Mouse (Mus musculus): ENCODE measurements at regions not wholly inside any gene's neighbourhood (a gene's known extent, or its start where the extent isn't known, plus 50 kb on each side); places are given as distances from the start of the nearest gene placed in this dataset.

DNA sequence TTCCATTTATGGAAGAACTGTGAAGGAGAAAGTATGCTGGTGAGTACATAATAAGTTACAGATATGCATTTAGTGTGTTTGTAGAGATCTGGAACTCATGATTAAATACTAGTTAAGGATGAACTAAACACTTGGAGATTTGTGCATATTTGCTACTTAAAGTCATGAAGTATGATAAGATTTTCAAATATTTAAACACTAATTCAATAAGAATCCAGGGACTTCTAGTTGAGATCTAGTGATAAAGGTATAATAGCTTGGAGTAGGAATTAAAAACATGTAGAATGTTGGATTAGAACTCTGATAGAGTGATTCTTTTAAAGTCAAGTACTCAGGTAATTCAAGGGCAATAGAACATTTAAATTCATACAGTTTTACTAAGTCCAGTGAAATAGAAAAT lies 1026.5 kb upstream of the Lcorl start:
- Histone ChIP-seq H3K4me1 (no peaks in the 10 kb centered on the region), H3K27me3 (replicated peaks) (no peaks in the 10 kb centered on the region), H3K27ac (no peak overlapping the region), H3K36me3 (replicated peaks) (no peaks in the 10 kb centered on the region), H3K4me2 (no peak overlapping the region), H3K9ac (no peak overlapping the region), H3K9me3 (no peaks in the 10 kb centered on the region), H3K4me3 (no peak overlapping the region)
- ATAC-seq (replicated peaks), result no peak

- H3K9me3 ChIP-seq, result no peaks in the 10 kb centered on the region
- no peaks in the 10 kb centered on the region for H3K27me3 ChIP-seq (replicated peaks)
- no peak overlapping the region for H3K4me2 ChIP-seq
- H3K4me1 ChIP-seq, result no peaks in the 10 kb centered on the region
- H3K36me3 ChIP-seq (replicated peaks), result no peaks in the 10 kb centered on the region
- H3K9ac ChIP-seq, result no peak overlapping the region
- H3K27ac ChIP-seq, result no peak overlapping the region
- no peak for ATAC-seq (replicated peaks)
- no peak overlapping the region for H3K4me3 ChIP-seq
These were observed 999.4 kb upstream of the Lcorl start for GRCm38 (mm10) chr5:46856837-46857236.

GRCm38 (mm10) chr5:46845175-46845574 lies 987.8 kb upstream of the Lcorl start:
- no peak overlapping the region for H3K27ac ChIP-seq
- ATAC-seq (replicated peaks), result peak; percentile 50; the same call in 1 of the 2 replicates
- H3K4me2 ChIP-seq, result no peak overlapping the region
- 40% methylated on average over 2 of the region's 2 CpGs for WGBS
- H3K9me3 ChIP-seq, result no peaks in the 10 kb centered on the region
- no peak overlapping the region for H3K9ac ChIP-seq
- no peak overlapping the region for H3K4me3 ChIP-seq
- no peaks in the 10 kb centered on the region for H3K36me3 ChIP-seq (replicated peaks)
- no peaks in the 10 kb centered on the region for H3K4me1 ChIP-seq
- no peaks in the 10 kb centered on the region for H3K27me3 ChIP-seq (replicated peaks)

GRCm38 (mm10) chr5:46836810-46837209 lies 979.4 kb upstream of the Lcorl start:
- H3K4me3 ChIP-seq, result no peak overlapping the region
- no peak overlapping the region for H3K4me2 ChIP-seq
- H3K27ac ChIP-seq, result no peak overlapping the region
- H3K9ac ChIP-seq, result no peak overlapping the region
- no peaks in the 10 kb centered on the region for H3K4me1 ChIP-seq
- no peaks in the 10 kb centered on the region for H3K36me3 ChIP-seq (replicated peaks)
- no peak for ATAC-seq (replicated peaks)
- 90% methylated on average over 4 of the region's 4 CpGs for WGBS
- no peaks in the 10 kb centered on the region for H3K27me3 ChIP-seq (replicated peaks)
- H3K9me3 ChIP-seq, result no peaks in the 10 kb centered on the region

DNA sequence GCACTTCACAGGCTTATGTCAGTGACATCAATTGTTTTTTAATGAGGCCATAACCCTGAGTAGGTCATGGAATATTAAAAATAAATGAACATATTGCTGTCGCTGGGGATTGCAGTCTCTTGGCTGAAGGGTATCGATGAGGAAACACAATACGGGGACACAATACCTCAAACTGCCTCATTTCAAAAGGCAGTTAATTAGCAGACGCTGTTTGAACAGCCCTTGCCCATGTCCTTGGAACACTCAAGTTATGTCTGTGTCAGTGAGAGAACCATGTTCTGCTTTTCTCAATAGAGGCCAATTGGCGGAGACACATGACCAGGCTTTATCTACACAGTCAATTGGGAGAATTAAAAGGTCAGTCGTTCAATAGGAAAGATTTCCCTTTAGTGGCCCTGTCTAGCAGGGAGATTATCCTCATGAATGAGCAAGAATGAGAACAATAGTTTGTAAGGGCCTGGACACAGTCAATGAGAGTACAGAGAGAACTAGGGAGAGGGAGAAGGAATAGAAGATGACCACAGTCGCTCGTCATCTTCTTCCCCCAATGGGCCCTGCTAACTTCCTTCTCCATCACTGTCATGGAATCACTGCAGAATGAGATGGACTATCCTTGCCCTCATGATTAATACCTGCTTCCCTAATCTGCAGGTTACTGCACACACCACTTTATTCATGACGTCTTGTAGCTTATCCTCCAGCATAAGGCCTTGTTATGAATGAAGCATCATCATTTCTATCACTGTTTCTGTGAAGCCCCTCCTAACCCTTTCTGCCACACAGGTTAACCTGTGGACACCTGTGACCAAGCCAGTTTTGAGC lies 973.6 kb upstream of the Lcorl start:
- peak; percentile 69 for ATAC-seq (replicated peaks)
- Histone ChIP-seq H3K27ac (no peak overlapping the region), H3K4me2 (no peak overlapping the region), H3K9ac (no peak overlapping the region), H3K4me1 (peaks cover 6% of the 10 kb centered on the region; the same call in 1 of the 2 replicates), H3K4me3 (no peak overlapping the region), H3K9me3 (no peaks in the 10 kb centered on the region), H3K36me3 (replicated peaks) (no peaks in the 10 kb centered on the region), H3K27me3 (replicated peaks) (no peaks in the 10 kb centered on the region)
- 7% methylated on average over 9 of the region's 9 CpGs for WGBS

DNA sequence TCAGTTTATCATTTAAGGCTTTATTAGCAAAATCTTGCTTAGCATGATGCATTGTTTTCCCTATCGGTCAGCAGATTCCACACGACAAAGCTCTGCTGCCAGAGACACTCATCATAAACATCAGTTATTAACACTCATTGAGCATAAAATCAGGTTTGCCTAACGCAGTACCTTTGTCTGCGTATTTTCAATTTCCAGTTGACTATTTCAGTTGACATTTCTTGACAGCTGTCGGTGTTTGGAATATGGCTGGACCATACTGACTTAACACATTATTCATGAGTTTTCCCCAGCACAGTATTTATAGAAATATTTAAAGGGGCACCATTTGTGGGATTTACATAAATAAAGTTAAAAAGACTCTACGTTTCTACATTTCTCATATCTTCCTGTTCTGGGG lies 972.7 kb upstream of the Lcorl start:
- ATAC-seq (replicated peaks), result no peak
- Histone ChIP-seq H3K27me3 (replicated peaks) (no peaks in the 10 kb centered on the region), H3K9me3 (no peaks in the 10 kb centered on the region), H3K4me1 (peaks cover 6% of the 10 kb centered on the region; the same call in 1 of the 2 replicates), H3K4me3 (no peak overlapping the region), H3K9ac (no peak overlapping the region), H3K4me2 (no peak overlapping the region), H3K27ac (no peak overlapping the region), H3K36me3 (replicated peaks) (no peaks in the 10 kb centered on the region)
- 36% methylated on average over 6 of the region's 6 CpGs for WGBS

GRCm38 (mm10) chr5:46826381-46826780 lies 969.0 kb upstream of the Lcorl start:
- Histone ChIP-seq H3K27ac (no peak overlapping the region), H3K36me3 (replicated peaks) (no peaks in the 10 kb centered on the region), H3K27me3 (replicated peaks) (no peaks in the 10 kb centered on the region), H3K4me3 (no peak overlapping the region), H3K4me1 (peaks cover 6% of the 10 kb centered on the region; the same call in 1 of the 2 replicates), H3K9ac (no peak overlapping the region), H3K9me3 (no peaks in the 10 kb centered on the region), H3K4me2 (no peak overlapping the region)
- no peak for ATAC-seq (replicated peaks)
- 94% methylated on average over 1 of the region's 1 CpGs for WGBS

GRCm38 (mm10) chr5:46824934-46825333 lies 967.5 kb upstream of the Lcorl start:
- no peak overlapping the region for H3K4me3 ChIP-seq
- no peak overlapping the region for H3K4me2 ChIP-seq
- ATAC-seq (replicated peaks), result peak; percentile 58
- no peaks in the 10 kb centered on the region for H3K9me3 ChIP-seq
- H3K9ac ChIP-seq, result no peak overlapping the region
- no peaks in the 10 kb centered on the region for H3K27me3 ChIP-seq (replicated peaks)
- peaks cover 1% of the 10 kb centered on the region; the same call in 1 of the 2 replicates for H3K4me1 ChIP-seq
- H3K36me3 ChIP-seq (replicated peaks), result no peaks in the 10 kb centered on the region
- no peak overlapping the region for H3K27ac ChIP-seq
- WGBS, result 57% methylated on average over 3 of the region's 3 CpGs

- WGBS, result 95% methylated on average over 2 of the region's 2 CpGs
- no peak overlapping the region for H3K9ac ChIP-seq
- H3K27me3 ChIP-seq (replicated peaks), result no peaks in the 10 kb centered on the region
- no peak overlapping the region for H3K4me2 ChIP-seq
- H3K36me3 ChIP-seq (replicated peaks), result no peaks in the 10 kb centered on the region
- no peaks in the 10 kb centered on the region for H3K4me1 ChIP-seq
- no peak for ATAC-seq (replicated peaks)
- H3K27ac ChIP-seq, result no peak overlapping the region
- no peaks in the 10 kb centered on the region for H3K9me3 ChIP-seq
- no peak overlapping the region for H3K4me3 ChIP-seq
These were observed 937.7 kb upstream of the Lcorl start for GRCm38 (mm10) chr5:46795102-46795501.

GRCm38 (mm10) chr5:46794028-46794705 lies 936.8 kb upstream of the Lcorl start:
- Histone ChIP-seq H3K4me2 (no peak overlapping the region), H3K27me3 (replicated peaks) (no peaks in the 10 kb centered on the region), H3K27ac (no peak overlapping the region), H3K9ac (no peak overlapping the region), H3K36me3 (replicated peaks) (no peaks in the 10 kb centered on the region), H3K4me3 (no peak overlapping the region), H3K4me1 (no peaks in the 10 kb centered on the region), H3K9me3 (no peaks in the 10 kb centered on the region)
- WGBS, result 78% methylated on average over 7 of the region's 7 CpGs
- ATAC-seq (replicated peaks), result no peak

- Histone ChIP-seq H3K27me3 (replicated peaks) (no peaks in the 10 kb centered on the region), H3K36me3 (replicated peaks) (no peaks in the 10 kb centered on the region), H3K27ac (no peak overlapping the region), H3K4me2 (no peak overlapping the region), H3K9me3 (no peaks in the 10 kb centered on the region), H3K9ac (no peak overlapping the region), H3K4me3 (no peak overlapping the region), H3K4me1 (no peaks in the 10 kb centered on the region)
- no peak for ATAC-seq (replicated peaks)
- WGBS, result 41% methylated on average over 3 of the region's 3 CpGs
These were observed 933.6 kb upstream of the Lcorl start for GRCm38 (mm10) chr5:46791051-46791450.

DNA sequence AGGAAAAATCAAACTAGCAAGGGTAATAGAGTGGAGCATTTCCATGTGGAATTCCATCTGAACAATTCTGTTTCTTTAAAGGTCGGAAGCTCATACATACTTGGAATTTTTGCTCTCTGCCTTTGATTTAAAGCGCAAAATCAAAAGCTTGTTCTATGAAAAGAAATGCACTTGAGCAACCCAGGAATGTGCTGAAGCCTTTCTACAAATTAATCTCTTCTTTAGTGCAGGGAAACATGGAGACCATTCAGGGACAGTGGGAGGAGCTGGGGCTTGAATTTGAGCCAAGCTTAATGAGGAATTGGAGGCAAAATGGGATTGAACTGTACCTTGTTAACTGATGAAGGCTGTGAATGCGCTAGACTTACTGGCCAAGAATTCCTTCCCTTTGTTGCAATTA lies 933.1 kb upstream of the Lcorl start:
- no peaks in the 10 kb centered on the region for H3K27me3 ChIP-seq (replicated peaks)
- H3K9me3 ChIP-seq, result no peaks in the 10 kb centered on the region
- no peak for ATAC-seq (replicated peaks)
- no peak overlapping the region for H3K27ac ChIP-seq
- 16% methylated on average over 3 of the region's 3 CpGs for WGBS
- H3K4me3 ChIP-seq, result no peak overlapping the region
- no peaks in the 10 kb centered on the region for H3K36me3 ChIP-seq (replicated peaks)
- no peak overlapping the region for H3K9ac ChIP-seq
- H3K4me2 ChIP-seq, result no peak overlapping the region
- no peaks in the 10 kb centered on the region for H3K4me1 ChIP-seq

DNA sequence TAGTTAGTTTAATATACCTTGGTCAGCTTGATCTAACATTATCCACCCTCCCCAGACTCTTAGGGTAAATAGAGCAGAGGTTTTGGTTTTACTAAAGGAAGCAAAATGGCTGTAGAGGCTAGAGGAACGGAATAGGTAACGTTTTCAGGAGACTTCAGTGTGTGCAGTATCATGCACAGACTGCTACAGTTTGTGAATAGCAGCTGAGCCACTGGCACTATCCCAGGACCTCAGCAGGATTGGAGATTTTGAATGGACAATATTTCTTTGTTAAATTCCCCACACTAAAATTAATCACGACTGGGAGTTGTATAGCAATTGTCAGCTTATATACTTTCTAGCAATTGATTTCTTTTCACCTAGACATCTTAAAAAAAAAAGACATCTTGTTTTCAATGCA lies 929.7 kb upstream of the Lcorl start:
- WGBS, result 55% methylated on average over 3 of the region's 3 CpGs
- Histone ChIP-seq H3K4me2 (no peak overlapping the region), H3K27ac (no peak overlapping the region), H3K9ac (no peak overlapping the region), H3K4me1 (no peaks in the 10 kb centered on the region), H3K36me3 (replicated peaks) (no peaks in the 10 kb centered on the region), H3K27me3 (replicated peaks) (no peaks in the 10 kb centered on the region), H3K9me3 (no peaks in the 10 kb centered on the region), H3K4me3 (no peak overlapping the region)
- ATAC-seq (replicated peaks), result no peak
